Mouse (Mus musculus): ENCODE data around the gene Obsl1.

DNA sequence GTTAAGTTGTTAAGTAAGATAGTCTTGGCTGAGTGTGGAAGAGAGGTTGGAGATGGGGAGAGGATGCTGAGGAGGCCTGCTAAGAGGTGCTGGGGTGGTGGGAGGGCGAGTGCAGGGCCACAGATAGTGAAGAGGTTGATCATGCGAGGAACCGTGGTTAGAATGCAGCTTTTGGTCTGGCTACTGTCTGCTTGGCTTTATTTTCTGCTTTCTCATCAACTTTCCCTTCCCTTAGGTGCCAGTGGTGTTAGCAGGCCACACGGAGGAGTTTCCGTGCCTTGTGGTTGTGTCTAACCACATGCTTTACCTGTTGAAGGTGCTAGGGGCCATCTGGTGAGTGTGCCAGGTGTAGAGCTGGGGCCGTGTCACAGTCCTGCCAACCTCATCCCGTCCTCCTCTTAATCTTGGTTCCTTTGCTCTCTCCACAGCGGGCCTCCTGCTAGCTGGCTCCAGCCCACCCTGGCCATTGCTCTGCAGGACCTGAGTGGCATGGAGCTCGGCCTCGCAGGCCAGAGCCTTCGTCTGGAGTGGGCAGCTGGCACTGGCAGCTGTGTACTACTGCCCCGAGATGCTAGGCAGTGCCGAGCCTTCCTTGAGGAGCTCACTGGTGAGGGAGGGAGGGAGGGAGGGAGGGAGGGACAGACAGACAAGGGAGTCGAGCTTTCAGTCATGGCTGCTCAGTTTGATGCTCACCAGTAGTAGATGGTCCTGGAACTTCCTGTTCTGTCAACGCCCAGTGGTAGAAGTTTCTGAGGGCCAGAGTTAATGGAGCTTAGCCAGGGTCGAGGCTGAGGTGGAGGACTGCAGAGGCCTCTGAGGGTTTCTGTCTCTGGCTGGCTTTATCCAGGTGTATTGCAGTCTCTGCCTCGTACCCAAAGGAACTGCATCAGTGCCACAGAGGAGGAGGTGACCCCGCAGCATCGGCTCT is 27.3 kb upstream of the Obsl1 start:
- no peak for TF ChIP-seq CTCF (IDR thresholded peaks at IDR 0.05; ENCODE audit: borderline replicate concordance, extremely low read depth, insufficient read depth, insufficient read length)
- no peak for TF ChIP-seq POLR2A (IDR thresholded peaks at IDR 0.05; ENCODE audit: borderline replicate concordance, extremely low read depth, insufficient read depth, insufficient read length, poor library complexity, severe bottlenecking)
